Mouse (Mus musculus) MEL (cell line): ENCODE results near the gene Map7d1. TPM values are rescaled to one million over a fixed set of nuclear protein-coding genes. Genes with fewer than 3 reads are reported as not detected.

Experiments used
- DNase-seq: peaks from one replicate; pipeline ENCODE4 v3.0.0; 2011; ENCODE audit warnings: low read depth, low spot score
- H3K27ac ChIP-seq: 2 replicates; pipeline ENCODE4 v1.5.1; 2012; ENCODE audit warnings: low read depth, mild to moderate bottlenecking, control low read depth, low read length, moderate library complexity; ENCODE audit not compliant: control insufficient read depth
- H3K27me3 ChIP-seq, 2 experiments: fragments of 150-350 bp in 1 of 2; sonication (generic) in 1 of 2; 2 replicates each; pipeline ENCODE4 v1.6.1; 2012; ENCODE audit warnings: low read length in 2 of 2, mild to moderate bottlenecking in 2 of 2, improper control_type of control experiment in 1 of 2, moderate library complexity in 1 of 2; ENCODE audit not compliant: insufficient read depth in 2 of 2, control insufficient read depth in 1 of 2
- H3K36me3 ChIP-seq, 2 experiments: 2 replicates each; pipeline ENCODE4 v1.6.1; 2012 to 2014; ENCODE audit warnings: low read length in 2 of 2, improper control_type of control experiment in 1 of 2, inconsistent platforms in 1 of 2, mild to moderate bottlenecking in 1 of 2; ENCODE audit not compliant: insufficient read depth in 2 of 2, control insufficient read depth in 1 of 2
- H3K4me1 ChIP-seq, 2 experiments: fragments of 150-350 bp in 1 of 2; sonication (generic) in 1 of 2; 2 replicates each; pipeline ENCODE4 v1.6.1; 2012; ENCODE audit warnings: low read length in 2 of 2, improper control_type of control experiment in 1 of 2, mild to moderate bottlenecking in 1 of 2; ENCODE audit not compliant: insufficient read depth in 2 of 2, control insufficient read depth in 1 of 2
- H3K4me3 ChIP-seq, 2 experiments: fragments of 150-350 bp in 1 of 2; sonication (generic) in 1 of 2; 2 replicates each; pipeline ENCODE4 v1.5.1; 2012; ENCODE audit warnings: low read depth in 2 of 2, low read length in 2 of 2, mild to moderate bottlenecking in 2 of 2, moderate library complexity in 2 of 2, control low read depth in 1 of 2, improper control_type of control experiment in 1 of 2; ENCODE audit not compliant: control insufficient read depth in 1 of 2, insufficient read depth in 1 of 2
- H3K79me2 ChIP-seq: 2 replicates; pipeline ENCODE4 v1.6.1; 2012; ENCODE audit warnings: mild to moderate bottlenecking, low read length, moderate library complexity; ENCODE audit not compliant: control insufficient read depth, poor library complexity, insufficient read depth
- H3K9ac ChIP-seq: 2 replicates; pipeline ENCODE4 v1.6.1; 2012; ENCODE audit warnings: low read depth, mild to moderate bottlenecking, control low read depth, low read length, moderate library complexity; ENCODE audit not compliant: control insufficient read depth, poor library complexity, severe bottlenecking
- H3K9me3 ChIP-seq: fragments of 150-350 bp; sonication (generic); replicated peaks from 2 replicates; pipeline ENCODE4 v1.6.1; 2012; ENCODE audit warnings: mild to moderate bottlenecking, low read length, improper control_type of control experiment, moderate library complexity; ENCODE audit not compliant: insufficient read depth
- CHD1 ChIP-seq: IDR thresholded peaks from 2 replicates; pipeline ENCODE4 v1.6.1; 2012; ENCODE audit warnings: low read depth, mild to moderate bottlenecking, inconsistent platforms, low read length, improper control_type of control experiment
- CTCF ChIP-seq, 3 experiments: IDR thresholded peaks in 2 of 3; conservative IDR thresholded peaks in 1 of 3; 2 replicates each; pipeline ENCODE4 v1.5.1; 2011 to 2012; ENCODE audit warnings: low read length in 3 of 3, low read depth in 2 of 3, mild to moderate bottlenecking in 2 of 3, improper control_type of control experiment in 1 of 3, inconsistent platforms in 1 of 3, mixed read lengths in 1 of 3, moderate library complexity in 1 of 3; ENCODE audit not compliant: control insufficient read depth in 1 of 3, insufficient read depth in 1 of 3, poor library complexity in 1 of 3, severe bottlenecking in 1 of 3
- ELF1 ChIP-seq: IDR thresholded peaks from 2 replicates; pipeline ENCODE4 v1.6.1; 2014; ENCODE audit warnings: low read depth, mild to moderate bottlenecking, inconsistent platforms, low read length, improper control_type of control experiment, moderate library complexity
- EP300 ChIP-seq, 2 experiments: IDR thresholded peaks; 2 replicates each; pipeline ENCODE4 v1.6.1; 2011; ENCODE audit warnings: improper control_type of control experiment in 2 of 2, low read length in 2 of 2, low read depth in 1 of 2, mild to moderate bottlenecking in 1 of 2
- ETS1 ChIP-seq: IDR thresholded peaks from 2 replicates; pipeline ENCODE4 v1.6.1; 2012; ENCODE audit warnings: low read depth, mild to moderate bottlenecking, inconsistent platforms, low read length, improper control_type of control experiment, moderate library complexity
- GABPA ChIP-seq: IDR thresholded peaks from 2 replicates; pipeline ENCODE4 v1.6.1; 2012; ENCODE audit warnings: low read depth, mild to moderate bottlenecking, inconsistent platforms, low read length, improper control_type of control experiment, moderate library complexity
- HCFC1 ChIP-seq: IDR thresholded peaks from 2 replicates; pipeline ENCODE4 v1.6.1; 2012; ENCODE audit warnings: low read depth, mild to moderate bottlenecking, inconsistent platforms, low read length, improper control_type of control experiment, moderate library complexity
- JUND ChIP-seq: IDR thresholded peaks from 2 replicates; pipeline ENCODE4 v1.6.1; 2011; ENCODE audit warnings: low read depth, mild to moderate bottlenecking, improper control_type of control experiment, low read length
- KAT2A ChIP-seq: conservative IDR thresholded peaks from 2 replicates; pipeline ENCODE4 v1.6.1; 2012; ENCODE audit warnings: low read depth, low read length, improper control_type of control experiment, inconsistent platforms
- MAX ChIP-seq: IDR thresholded peaks from 2 replicates; pipeline ENCODE4 v1.6.1; 2011; ENCODE audit warnings: low read length, improper control_type of control experiment
- MAZ ChIP-seq: IDR thresholded peaks from 2 replicates; pipeline ENCODE4 v1.6.1; 2012; ENCODE audit warnings: low read depth, mild to moderate bottlenecking, inconsistent platforms, low read length, improper control_type of control experiment
- MXI1 ChIP-seq: IDR thresholded peaks from 2 replicates; pipeline ENCODE4 v1.6.1; 2011; ENCODE audit warnings: mild to moderate bottlenecking, low read depth, low read length, improper control_type of control experiment
- MYB ChIP-seq: IDR thresholded peaks from 2 replicates; pipeline ENCODE4 v1.6.1; 2011; ENCODE audit warnings: mild to moderate bottlenecking, low read depth, low read length, improper control_type of control experiment
- MYC ChIP-seq: IDR thresholded peaks from 2 replicates; pipeline ENCODE4 v1.6.1; 2011; ENCODE audit warnings: low read depth, mild to moderate bottlenecking, low read length, improper control_type of control experiment, moderate library complexity
- NELFE ChIP-seq: IDR thresholded peaks from 2 replicates; pipeline ENCODE4 v1.6.1; 2011; ENCODE audit warnings: low read depth, low read length, improper control_type of control experiment
- NRF1 ChIP-seq: IDR thresholded peaks from 2 replicates; pipeline ENCODE4 v1.6.1; 2014; ENCODE audit warnings: low read depth, mild to moderate bottlenecking, inconsistent platforms, low read length, improper control_type of control experiment, moderate library complexity; ENCODE audit not compliant: poor library complexity, insufficient read depth, severe bottlenecking
- POLR2A ChIP-seq, 2 experiments: IDR thresholded peaks; 2 replicates each; pipeline ENCODE4 v1.6.1; 2011 to 2012; ENCODE audit warnings: low read length in 2 of 2, mild to moderate bottlenecking in 2 of 2, control low read depth in 1 of 2, improper control_type of control experiment in 1 of 2, low read depth in 1 of 2, moderate library complexity in 1 of 2; ENCODE audit not compliant: control insufficient read depth in 1 of 2, insufficient read depth in 1 of 2, poor library complexity in 1 of 2
- POLR2AphosphoS2 ChIP-seq: IDR thresholded peaks from 2 replicates; pipeline ENCODE4 v1.6.1; 2011; ENCODE audit warnings: low read length, improper control_type of control experiment
- POLR2AphosphoS5 ChIP-seq: IDR thresholded peaks from 2 replicates; pipeline ENCODE4 v1.6.1; 2012; ENCODE audit warnings: low read depth, borderline replicate concordance, mild to moderate bottlenecking, inconsistent platforms, low read length, moderate library complexity, mixed read lengths
- RAD21 ChIP-seq: IDR thresholded peaks from 2 replicates; pipeline ENCODE4 v1.6.1; 2011; ENCODE audit warnings: mild to moderate bottlenecking, low read depth, low read length, improper control_type of control experiment
- RCOR1 ChIP-seq: IDR thresholded peaks from 2 replicates; pipeline ENCODE4 v1.6.1; 2012; ENCODE audit warnings: low read depth, mild to moderate bottlenecking, inconsistent platforms, low read length, improper control_type of control experiment
- SIN3A ChIP-seq: IDR thresholded peaks from 2 replicates; pipeline ENCODE4 v1.6.1; 2012; ENCODE audit warnings: low read length, improper control_type of control experiment, inconsistent platforms
- SMC3 ChIP-seq: IDR thresholded peaks from 2 replicates; pipeline ENCODE4 v1.6.1; 2011; ENCODE audit warnings: low read depth, low read length, improper control_type of control experiment
- TAL1 ChIP-seq: IDR thresholded peaks from 2 replicates; pipeline ENCODE4 v1.6.1; 2012; ENCODE audit warnings: mild to moderate bottlenecking, inconsistent platforms, low read length, moderate library complexity, mixed read lengths
- TBP ChIP-seq: IDR thresholded peaks from 2 replicates; pipeline ENCODE4 v1.8.0; 2011; ENCODE audit warnings: low read depth, low read length, improper control_type of control experiment
- TCF12 ChIP-seq: IDR thresholded peaks from 2 replicates; pipeline ENCODE4 v1.6.1; 2014; ENCODE audit warnings: low read depth, mild to moderate bottlenecking, inconsistent platforms, low read length, improper control_type of control experiment, moderate library complexity
- ZKSCAN1 ChIP-seq: IDR thresholded peaks from 2 replicates; pipeline ENCODE4 v1.6.1; 2012; ENCODE audit warnings: low read depth, mild to moderate bottlenecking, inconsistent platforms, low read length, improper control_type of control experiment, moderate library complexity
- ZMIZ1 ChIP-seq: IDR thresholded peaks from 2 replicates; pipeline ENCODE4 v1.6.1; 2012; ENCODE audit warnings: low read depth, mild to moderate bottlenecking, inconsistent platforms, low read length, improper control_type of control experiment, moderate library complexity
- ZNF384 ChIP-seq: IDR thresholded peaks from 2 replicates; pipeline ENCODE4 v1.6.1; 2012; ENCODE audit warnings: low read depth, mild to moderate bottlenecking, inconsistent platforms, low read length, improper control_type of control experiment
- polyA plus RNA-seq, 2 experiments: library from polyadenylated mRNA; stranded (reverse) in 1 of 2; unstranded in 1 of 2; fragments of >175 nt in 1 of 2; fragments of >200 nt in 1 of 2; gene quantifications; 2 replicates each; pipeline versions ENCODE4 v1.2.1 to v1.2.4; 2012; ENCODE audit warnings: low replicate concordance in 2 of 2, low read depth in 1 of 2; ENCODE audit not compliant: insufficient read length in 2 of 2, insufficient read depth in 1 of 2, missing spikeins in 1 of 2
- total RNA-seq: library from RNA; depleted of rRNA; stranded (reverse); fragments of 300-350 nt; gene quantifications from 2 replicates; pipeline ENCODE4 v1.2.3, GENCODE M21; 2012

Map7d1 gene
- total and polyA plus RNA-seq, 3 experiments: 15.4 to 58.2 TPM; not detected in 1

DNA sequence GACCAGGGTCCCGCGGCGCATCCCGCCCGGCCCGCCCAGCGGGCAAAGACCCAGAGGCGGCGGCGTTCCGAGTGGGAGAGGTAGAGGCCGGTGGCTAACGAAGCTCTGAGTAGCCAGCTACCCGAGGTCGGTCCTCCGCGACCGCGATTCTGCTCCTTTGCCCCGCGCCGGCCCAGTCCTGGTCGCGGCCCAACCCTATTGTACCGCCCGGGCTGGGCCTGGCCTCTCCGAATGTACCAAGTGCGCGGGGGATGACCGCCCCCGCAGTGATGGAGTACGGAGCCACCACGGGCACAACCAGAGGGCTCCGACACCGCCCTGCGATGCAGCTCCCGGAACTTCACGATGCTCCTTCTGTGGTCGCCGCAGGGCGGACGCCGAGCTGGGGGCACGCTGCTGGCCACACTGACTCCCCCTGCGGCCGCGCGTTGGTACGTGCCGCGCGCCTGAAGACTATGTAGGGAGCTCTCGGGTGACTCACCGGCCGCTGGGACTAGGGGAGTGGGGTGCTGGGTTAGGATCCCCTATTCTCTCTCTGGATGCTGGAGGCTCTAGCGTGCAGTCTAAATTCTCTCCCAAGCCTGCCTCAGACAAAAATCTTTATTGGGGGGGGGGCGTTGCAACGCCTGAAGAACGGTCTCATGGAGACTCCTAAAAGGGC, at the start of gene Map7d1 (continued):
- TF ChIP-seq NELFE (peak; percentile 76), POLR2AphosphoS5 (no peak), TAL1 (no peak), KAT2A (no peak; the same call in 1 of the 2 replicates)

- Histone ChIP-seq H3K4me1 (no peaks in the 10 kb centered on the region), H3K27ac (no peak overlapping the region), H3K27me3 (no peaks in the 10 kb centered on the region), H3K9ac (no peak overlapping the region), H3K79me2 (no peaks in the 10 kb centered on the region), H3K9me3 (no peaks in the 10 kb centered on the region), H3K36me3 (no peaks in the 10 kb centered on the region), H3K4me3 (no peak overlapping the region)
- TF ChIP-seq RCOR1: 0 out of 2 replicates have a peak, but pooled peaks have one; percentile 37
- TF ChIP-seq POLR2AphosphoS5: no peak
- no peak for TF ChIP-seq POLR2A (IDR thresholded peaks at IDR 0.05; ENCODE audit: control insufficient read depth in 1 of 2, insufficient read depth in 1 of 2, low read depth in 1 of 2, low read length in 2 of 2, poor library complexity in 1 of 2)
- no peak for TF ChIP-seq NRF1
- no peak for DNase-seq
These were observed 49.3 kb upstream of the Map7d1 start for GRCm38 (mm10) chr4:126305428-126305827.

GRCm38 (mm10) chr4:126303877-126304276, 47.7 kb upstream of the Map7d1 start:
- H3K36me3 ChIP-seq: no peaks in the 10 kb centered on the region
- H3K9ac ChIP-seq: no peak overlapping the region
- TF ChIP-seq ZKSCAN1 (no peak), TCF12 (no peak), TBP (no peak), HCFC1 (no peak), MAX (0 out of 2 replicates have a peak, but pooled peaks have one; percentile 25), RAD21 (peak; percentile 22), ZMIZ1 (no peak), GABPA (no peak), EP300 (IDR thresholded peaks at IDR 0.05; ENCODE audit: low read depth in 1 of 2, low read length in 2 of 2) (no peak), ZNF384 (no peak), CTCF (IDR thresholded peaks at IDR 0.05 in 2 of 3, conservative IDR thresholded peaks at IDR 0.05 in 1 of 3; ENCODE audit: control insufficient read depth in 1 of 3, insufficient read depth in 1 of 3, low read depth in 2 of 3, low read length in 3 of 3, poor library complexity in 1 of 3, severe bottlenecking in 1 of 3) (peak; percentile 39 to 53 (median 39)), MXI1 (no peak), JUND (no peak), NELFE (no peak), MYC (no peak), MAZ (no peak), ELF1 (no peak), POLR2AphosphoS2 (no peak), POLR2AphosphoS5 (no peak), ETS1 (no peak), SIN3A (no peak), CHD1 (no peak), SMC3 (peak; percentile 50), MYB (no peak), RCOR1 (no peak)
- H3K27ac ChIP-seq: no peak overlapping the region
- H3K4me1 ChIP-seq: no peaks in the 10 kb centered on the region
- H3K27me3 ChIP-seq: no peaks in the 10 kb centered on the region
- DNase-seq: peak; percentile 37
- H3K79me2 ChIP-seq: no peaks in the 10 kb centered on the region
- H3K9me3 ChIP-seq: no peaks in the 10 kb centered on the region
- no peak overlapping the region for H3K4me3 ChIP-seq
